Mouse (Mus musculus) kidney, embryonic 16.5 days (tissue): Measurements from ENCODE around the gene Ftsj3. TPM values are rescaled to one million over a fixed set of nuclear protein-coding genes. Genes with fewer than 3 reads are reported as not detected.

Experiments used
- ATAC-seq: fragments of 200-750 bp; cut with Nextera tagmentation; 2 replicates; pipeline ENCODE4 v1.8.0; 2017; ENCODE audit warnings: moderate TSS enrichment; ENCODE audit not compliant: low FRiP score, low TSS enrichment
- H3K27ac ChIP-seq: fragments of 300-500 bp; sonication (generic); 2 replicates; pipeline ENCODE4 v1.5.1; 2014; ENCODE audit warnings: low read length
- H3K27me3 ChIP-seq: fragments of 300-500 bp; sonication (generic); 2 replicates; pipeline ENCODE4 v1.6.1; 2014; ENCODE audit warnings: low read length, control low read depth, mixed read lengths; ENCODE audit not compliant: insufficient read depth
- H3K36me3 ChIP-seq: fragments of 300-500 bp; sonication (generic); 2 replicates; pipeline ENCODE4 v1.6.1; 2014; ENCODE audit warnings: low read length, control low read depth, mixed read lengths; ENCODE audit not compliant: insufficient read depth
- H3K4me1 ChIP-seq: fragments of 300-500 bp; sonication (generic); 2 replicates; pipeline ENCODE4 v1.6.1; 2014; ENCODE audit warnings: low read length, control low read depth, mixed read lengths; ENCODE audit not compliant: insufficient read depth
- H3K4me2 ChIP-seq: fragments of 300-500 bp; sonication (generic); replicated peaks from 2 replicates; pipeline ENCODE4 v1.6.1; 2014; ENCODE audit warnings: low read depth, low read length
- H3K4me3 ChIP-seq: fragments of 300-500 bp; sonication (generic); 2 replicates; pipeline ENCODE4 v1.5.1; 2014; ENCODE audit warnings: mild to moderate bottlenecking, low read length
- H3K9ac ChIP-seq: fragments of 300-500 bp; sonication (generic); replicated peaks from 2 replicates; pipeline ENCODE4 v1.6.1; 2014; ENCODE audit warnings: low read length
- H3K9me3 ChIP-seq: fragments of 300-500 bp; sonication (generic); 2 replicates; pipeline ENCODE4 v1.6.1; 2016; ENCODE audit warnings: low read length, control low read depth
- WGBS: fragments of 180-500 bp; shearing (Covaris S2); extraction: QIAGEN DNeasy Blood & Tissue Kit; methylation state at CpG from one replicate; pipeline ENCODE4 v1.1.7; 2014; 5-methylcytosine and 5-hydroxymethylcytosine counted together
- polyA plus RNA-seq: library from polyadenylated mRNA; unstranded; fragments of >200 nt; fragmentation: Nextera tagmentation; extraction: Ambion mirVana; gene quantifications from 2 replicates; pipeline ENCODE4 v1.2.1, GENCODE M21; 2015

Gene Ftsj3
- 60.5 and 60.7 TPM in 2 replicates for polyA plus RNA-seq

GRCm38 (mm10) chr11:106255685-106256451 lies at the start of gene Ftsj3, which contains the start of gene Psmc5:
Gene Ftsj3, minus strand, starts transcription at chr11:106256079.
Gene Psmc5, plus strand, starts transcription at chr11:106256154.
- Histone ChIP-seq H3K36me3 (peaks cover 51% of the 10 kb centered on the region), H3K27me3 (no peaks in the 10 kb centered on the region), H3K4me3 (peak within 1 kb of the TSS; percentile 80), H3K9me3 (no peaks in the 10 kb centered on the region), H3K27ac (peak within 1 kb of the TSS; percentile 83), H3K4me2 (peak within 1 kb of the TSS; percentile 90), H3K4me1 (peaks cover 21% of the 10 kb centered on the region), H3K9ac (peak within 1 kb of the TSS; percentile 79)
- under 1% methylated on average over 42 of the region's 42 CpGs for WGBS
- peak; percentile 94 for ATAC-seq

- no peak overlapping the region for H3K4me2 ChIP-seq
- H3K27me3 ChIP-seq, result no peaks in the 10 kb centered on the region
- H3K4me1 ChIP-seq, result peaks cover 19% of the 10 kb centered on the region
- H3K27ac ChIP-seq, result 0 out of 2 replicates have a peak overlapping the region, but pooled peaks have one; percentile 15
- WGBS, result 53% methylated on average over 10 of the region's 10 CpGs
- H3K9ac ChIP-seq, result no peak overlapping the region
- no peak for ATAC-seq
- H3K9me3 ChIP-seq, result no peaks in the 10 kb centered on the region
- H3K4me3 ChIP-seq, result no peak overlapping the region
- no peaks in the 10 kb centered on the region for H3K36me3 ChIP-seq
Observed at GRCm38 (mm10) chr11:106305348-106306064, 49.6 kb upstream of the Ftsj3 start.

GRCm38 (mm10) chr11:106302634-106303033 lies 46.8 kb upstream of the Ftsj3 start:
- Histone ChIP-seq H3K9ac (no peak overlapping the region), H3K4me3 (no peak overlapping the region), H3K36me3 (no peaks in the 10 kb centered on the region), H3K9me3 (no peaks in the 10 kb centered on the region), H3K4me2 (no peak overlapping the region), H3K27ac (no peak overlapping the region), H3K27me3 (no peaks in the 10 kb centered on the region), H3K4me1 (peaks cover 9% of the 10 kb centered on the region)
- WGBS, result 6% methylated on average over 2 of the region's 2 CpGs
- peak; percentile 77 for ATAC-seq

- Histone ChIP-seq H3K9me3 (no peaks in the 10 kb centered on the region), H3K9ac (no peak within 1 kb of the TSS), H3K27ac (no peak within 1 kb of the TSS), H3K4me1 (peaks cover 5% of the 10 kb centered on the region; the same call in 1 of the 2 replicates), H3K4me2 (no peak within 1 kb of the TSS), H3K36me3 (no peaks in the 10 kb centered on the region), H3K4me3 (no peak within 1 kb of the TSS), H3K27me3 (no peaks in the 10 kb centered on the region)
- ATAC-seq, result no peak
- WGBS, result 82% methylated on average over 9 of the region's 9 CpGs
Observed at GRCm38 (mm10) chr11:106301765-106302164, 45.9 kb upstream of the Ftsj3 start, which contains the start of gene Gh. Gene Gh, minus strand, starts transcription at chr11:106301865.

- no peak overlapping the region for H3K4me2 ChIP-seq
- H3K27me3 ChIP-seq, result no peaks in the 10 kb centered on the region
- WGBS, result 90% methylated on average over 2 of the region's 2 CpGs
- no peak overlapping the region for H3K4me3 ChIP-seq
- H3K4me1 ChIP-seq, result no peaks in the 10 kb centered on the region
- no peak for ATAC-seq
- H3K9ac ChIP-seq, result no peak overlapping the region
- no peak overlapping the region for H3K27ac ChIP-seq
- H3K36me3 ChIP-seq, result no peaks in the 10 kb centered on the region
- H3K9me3 ChIP-seq, result no peaks in the 10 kb centered on the region
Observed at GRCm38 (mm10) chr11:106291861-106292260, 36.0 kb upstream of the Ftsj3 start.

- no peaks in the 10 kb centered on the region for H3K27me3 ChIP-seq
- H3K4me1 ChIP-seq, result no peaks in the 10 kb centered on the region
- H3K4me3 ChIP-seq, result no peak overlapping the region
- H3K9ac ChIP-seq, result no peak overlapping the region
- ATAC-seq, result no peak
- no peaks in the 10 kb centered on the region for H3K36me3 ChIP-seq
- no peaks in the 10 kb centered on the region for H3K9me3 ChIP-seq
- H3K4me2 ChIP-seq, result no peak overlapping the region
- H3K27ac ChIP-seq, result no peak overlapping the region
- WGBS, result 90% methylated on average over 5 of the region's 5 CpGs
Observed at GRCm38 (mm10) chr11:106290376-106290775, 34.5 kb upstream of the Ftsj3 start.

- Histone ChIP-seq H3K27ac (no peak overlapping the region), H3K9ac (no peak overlapping the region), H3K36me3 (no peaks in the 10 kb centered on the region), H3K9me3 (no peaks in the 10 kb centered on the region), H3K4me3 (no peak overlapping the region), H3K27me3 (no peaks in the 10 kb centered on the region), H3K4me1 (no peaks in the 10 kb centered on the region), H3K4me2 (no peak overlapping the region)
- 55% methylated on average over 8 of the region's 8 CpGs for WGBS
- ATAC-seq, result no peak
Observed at GRCm38 (mm10) chr11:106289369-106289768, 33.5 kb upstream of the Ftsj3 start.

GRCm38 (mm10) chr11:106286987-106287386 lies 31.1 kb upstream of the Ftsj3 start:
- H3K27me3 ChIP-seq, result no peaks in the 10 kb centered on the region
- WGBS, result 72% methylated on average over 11 of the region's 11 CpGs
- no peak overlapping the region for H3K9ac ChIP-seq
- no peaks in the 10 kb centered on the region for H3K4me1 ChIP-seq
- no peak overlapping the region for H3K4me3 ChIP-seq
- no peak overlapping the region for H3K27ac ChIP-seq
- no peak for ATAC-seq
- H3K4me2 ChIP-seq, result no peak overlapping the region
- H3K9me3 ChIP-seq, result no peaks in the 10 kb centered on the region
- H3K36me3 ChIP-seq, result no peaks in the 10 kb centered on the region

GRCm38 (mm10) chr11:106286206-106286605 lies 30.3 kb upstream of the Ftsj3 start:
- no peaks in the 10 kb centered on the region for H3K9me3 ChIP-seq
- no peak overlapping the region for H3K4me2 ChIP-seq
- H3K27me3 ChIP-seq, result no peaks in the 10 kb centered on the region
- no peak for ATAC-seq
- no peaks in the 10 kb centered on the region for H3K36me3 ChIP-seq
- H3K27ac ChIP-seq, result no peak overlapping the region
- WGBS, result 86% methylated on average over 7 of the region's 7 CpGs
- no peak overlapping the region for H3K9ac ChIP-seq
- no peak overlapping the region for H3K4me3 ChIP-seq
- no peaks in the 10 kb centered on the region for H3K4me1 ChIP-seq

GRCm38 (mm10) chr11:106284126-106284525 lies 28.2 kb upstream of the Ftsj3 start:
- WGBS, result 66% methylated on average over 8 of the region's 8 CpGs
- Histone ChIP-seq H3K4me1 (no peaks in the 10 kb centered on the region), H3K9ac (no peak overlapping the region), H3K4me3 (no peak overlapping the region), H3K27me3 (no peaks in the 10 kb centered on the region), H3K27ac (no peak overlapping the region), H3K36me3 (no peaks in the 10 kb centered on the region), H3K4me2 (no peak overlapping the region), H3K9me3 (no peaks in the 10 kb centered on the region)
- no peak for ATAC-seq
